Mouse (Mus musculus) E14TG2a.4 (cell line): Measurements from ENCODE around the gene Inpp4b.

Experiments used
- H3K27me3 ChIP-seq: 2 replicates; pipeline ENCODE4 v1.6.1; 2014; ENCODE audit warnings: low read length, control low read depth; ENCODE audit not compliant: insufficient read depth
- H3K36me3 ChIP-seq: 2 replicates; pipeline ENCODE4 v1.6.1; 2014; ENCODE audit warnings: low read length, control low read depth; ENCODE audit not compliant: insufficient read depth
- H3K4me1 ChIP-seq: replicated peaks from 2 replicates; pipeline ENCODE4 v1.6.1; 2014; ENCODE audit warnings: low read depth, low read length, control low read depth
- H3K4me3 ChIP-seq: replicated peaks from 2 replicates; pipeline ENCODE4 v1.5.1; 2014; ENCODE audit warnings: mild to moderate bottlenecking, low read length
- H3K9me3 ChIP-seq: 2 replicates; pipeline ENCODE4 v1.6.1; 2014; ENCODE audit warnings: low read length, control low read depth
- CTCF ChIP-seq: conservative IDR thresholded peaks from 2 replicates; pipeline ENCODE4 v1.5.1; 2014; ENCODE audit warnings: low read length
- NANOG ChIP-seq: IDR thresholded peaks from 2 replicates; pipeline ENCODE4 v1.6.1; 2014; ENCODE audit warnings: borderline replicate concordance, low read length, mixed read lengths
- POU5F1 ChIP-seq: IDR thresholded peaks from 2 replicates; pipeline ENCODE4 v1.6.1; 2014; ENCODE audit warnings: low read length, borderline replicate concordance

Inpp4b gene

GRCm38 (mm10) chr8:81736103-81736502, 393.7 kb downstream of the Inpp4b start:
- H3K4me3 ChIP-seq = no peak overlapping the region
- no peaks in the 10 kb centered on the region for H3K4me1 ChIP-seq
- TF ChIP-seq POU5F1 (no peak), NANOG (no peak)
- H3K9me3 ChIP-seq = no peaks in the 10 kb centered on the region
- no peaks in the 10 kb centered on the region for H3K36me3 ChIP-seq
- H3K27me3 ChIP-seq = no peaks in the 10 kb centered on the region

DNA sequence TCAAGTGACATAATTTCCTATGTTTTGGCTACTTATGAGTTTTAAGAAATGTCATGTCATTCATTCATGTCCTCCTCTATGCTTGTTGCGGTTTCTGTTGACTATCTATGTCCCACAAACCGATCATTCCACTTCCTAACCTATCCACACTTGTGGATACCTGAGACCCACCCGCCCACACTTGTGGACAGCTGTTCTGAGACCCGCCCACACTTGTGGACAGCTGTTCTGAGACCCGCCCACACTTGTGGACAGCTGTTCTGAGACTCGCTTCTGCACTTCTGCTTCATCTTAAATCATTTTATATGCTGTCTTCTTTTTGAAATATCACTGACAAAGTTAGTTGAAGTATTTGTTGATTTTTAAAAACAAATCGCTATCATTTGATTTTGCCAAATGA, 400.2 kb downstream of the Inpp4b start:
- no peaks in the 10 kb centered on the region for H3K36me3 ChIP-seq
- no peak for TF ChIP-seq NANOG
- no peak for TF ChIP-seq CTCF
- no peak for TF ChIP-seq POU5F1
- no peak overlapping the region for H3K4me3 ChIP-seq
- H3K27me3 ChIP-seq = no peaks in the 10 kb centered on the region
- no peaks in the 10 kb centered on the region for H3K9me3 ChIP-seq
- no peaks in the 10 kb centered on the region for H3K4me1 ChIP-seq

DNA sequence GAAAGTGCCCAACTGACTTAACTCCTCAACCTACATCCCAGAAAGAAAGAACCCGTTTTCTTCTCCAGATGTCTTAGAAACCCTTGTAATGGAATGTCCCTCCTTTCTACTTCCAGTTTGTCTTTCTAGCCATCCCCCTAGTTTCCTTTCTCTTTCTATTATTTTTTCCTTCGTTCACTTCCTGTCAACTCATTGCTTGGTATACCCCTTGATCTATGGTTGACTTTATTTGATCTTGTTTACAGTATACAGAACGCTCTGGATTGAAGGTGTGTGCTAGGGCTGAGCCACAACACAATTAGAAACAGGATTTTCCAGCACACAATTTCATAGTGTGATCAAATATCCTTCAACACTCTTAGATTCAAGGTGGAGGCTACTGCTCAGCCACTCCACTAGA, 400.7 kb downstream of the Inpp4b start:
- no peaks in the 10 kb centered on the region for H3K9me3 ChIP-seq
- H3K4me3 ChIP-seq = no peak overlapping the region
- no peaks in the 10 kb centered on the region for H3K4me1 ChIP-seq
- H3K27me3 ChIP-seq = no peaks in the 10 kb centered on the region
- TF ChIP-seq CTCF (no peak), NANOG (no peak), POU5F1 (no peak)
- H3K36me3 ChIP-seq = no peaks in the 10 kb centered on the region

DNA sequence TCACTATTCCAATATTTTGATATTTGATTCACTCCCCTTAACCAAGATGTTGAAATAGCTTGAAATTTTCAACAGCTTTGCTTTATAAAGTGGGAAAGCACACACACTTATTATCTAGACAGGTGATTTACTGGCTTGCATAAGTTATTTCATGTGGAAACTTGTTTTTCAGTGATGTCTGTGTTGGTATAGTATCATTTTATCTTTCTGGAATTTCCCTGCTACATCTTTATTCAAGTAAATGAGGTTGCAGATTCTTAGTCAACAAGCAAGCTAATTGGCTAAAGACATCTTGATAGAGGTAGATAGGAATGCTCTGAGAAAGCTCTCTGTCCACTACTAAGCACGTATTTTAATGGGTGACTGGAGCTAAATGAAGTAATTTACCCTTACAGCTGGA, 403.1 kb downstream of the Inpp4b start:
- H3K27me3 ChIP-seq = no peaks in the 10 kb centered on the region
- no peaks in the 10 kb centered on the region for H3K9me3 ChIP-seq
- H3K36me3 ChIP-seq = no peaks in the 10 kb centered on the region
- H3K4me1 ChIP-seq = no peaks in the 10 kb centered on the region
- H3K4me3 ChIP-seq = no peak overlapping the region
- TF ChIP-seq CTCF (no peak), NANOG (no peak), POU5F1 (no peak)

- H3K9me3 ChIP-seq = no peaks in the 10 kb centered on the region
- no peaks in the 10 kb centered on the region for H3K36me3 ChIP-seq
- H3K4me1 ChIP-seq = no peaks in the 10 kb centered on the region
- no peaks in the 10 kb centered on the region for H3K27me3 ChIP-seq
- TF ChIP-seq CTCF = no peak
- H3K4me3 ChIP-seq = no peak overlapping the region
These were observed 408.8 kb downstream of the Inpp4b start for GRCm38 (mm10) chr8:81751159-81751558.

DNA sequence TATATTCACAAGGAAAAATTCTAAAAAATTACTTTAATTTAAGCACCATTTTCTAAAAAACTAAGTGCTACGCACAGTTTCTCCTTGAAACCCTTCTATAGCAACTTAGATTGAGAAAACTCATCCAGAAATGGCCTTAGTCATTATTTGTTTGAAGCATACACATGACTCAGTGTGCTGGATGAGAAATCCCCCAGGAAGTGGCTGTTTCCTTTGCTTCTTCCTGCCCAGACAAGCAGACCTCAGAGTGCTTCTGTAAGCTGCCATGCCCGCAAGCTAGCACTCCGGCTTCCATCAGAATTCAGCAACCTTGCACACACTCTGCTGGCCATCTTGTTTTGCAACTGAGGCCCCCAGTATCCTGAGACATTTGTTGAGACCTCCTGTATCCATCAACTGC, 414.3 kb downstream of the Inpp4b start:
- no peaks in the 10 kb centered on the region for H3K36me3 ChIP-seq
- H3K4me1 ChIP-seq = 0 out of 2 replicates have a peak, but pooled peaks cover 2% of the 10 kb centered on the region
- no peaks in the 10 kb centered on the region for H3K27me3 ChIP-seq
- TF ChIP-seq POU5F1 (no peak), NANOG (no peak), CTCF (no peak)
- no peak overlapping the region for H3K4me3 ChIP-seq
- no peaks in the 10 kb centered on the region for H3K9me3 ChIP-seq

DNA sequence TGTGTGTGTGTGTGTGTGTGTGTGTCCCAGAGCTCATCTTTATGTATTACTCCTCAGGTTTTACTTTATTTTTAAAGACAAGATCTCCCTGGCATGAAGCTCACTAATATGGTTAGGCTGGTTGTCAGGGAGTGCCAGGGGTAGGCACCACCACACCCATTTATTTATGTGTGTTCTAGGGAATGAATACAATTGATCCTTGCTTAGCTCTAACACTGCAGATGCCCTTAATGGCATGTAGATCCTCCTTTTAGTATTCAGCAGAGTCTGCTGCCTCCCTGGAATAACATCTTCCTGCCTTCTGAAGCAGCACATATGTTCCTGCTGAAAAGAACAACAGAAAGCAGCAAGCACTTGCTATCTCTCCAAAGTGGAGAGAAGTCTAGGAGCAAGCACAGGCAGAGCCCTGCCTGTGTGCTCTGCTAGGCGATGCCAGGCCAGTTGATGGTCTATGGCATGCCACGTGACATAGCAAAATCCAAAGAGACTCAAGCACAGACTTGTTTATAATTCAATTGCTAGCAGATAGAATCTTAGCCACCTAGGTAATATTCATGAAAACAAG, 415.3 kb downstream of the Inpp4b start:
- Histone ChIP-seq H3K9me3 (no peaks in the 10 kb centered on the region), H3K4me3 (no peak overlapping the region), H3K4me1 (0 out of 2 replicates have a peak, but pooled peaks cover 2% of the 10 kb centered on the region), H3K36me3 (no peaks in the 10 kb centered on the region), H3K27me3 (no peaks in the 10 kb centered on the region)
- no peak for TF ChIP-seq POU5F1
- TF ChIP-seq CTCF = no peak
- no peak for TF ChIP-seq NANOG

GRCm38 (mm10) chr8:81761466-81761865, 419.1 kb downstream of the Inpp4b start:
- Histone ChIP-seq H3K9me3 (no peaks in the 10 kb centered on the region), H3K27me3 (no peaks in the 10 kb centered on the region), H3K36me3 (no peaks in the 10 kb centered on the region), H3K4me3 (no peak overlapping the region), H3K4me1 (0 out of 2 replicates have a peak, but pooled peaks cover 2% of the 10 kb centered on the region)
- no peak for TF ChIP-seq CTCF
- TF ChIP-seq POU5F1 = no peak
- no peak for TF ChIP-seq NANOG

DNA sequence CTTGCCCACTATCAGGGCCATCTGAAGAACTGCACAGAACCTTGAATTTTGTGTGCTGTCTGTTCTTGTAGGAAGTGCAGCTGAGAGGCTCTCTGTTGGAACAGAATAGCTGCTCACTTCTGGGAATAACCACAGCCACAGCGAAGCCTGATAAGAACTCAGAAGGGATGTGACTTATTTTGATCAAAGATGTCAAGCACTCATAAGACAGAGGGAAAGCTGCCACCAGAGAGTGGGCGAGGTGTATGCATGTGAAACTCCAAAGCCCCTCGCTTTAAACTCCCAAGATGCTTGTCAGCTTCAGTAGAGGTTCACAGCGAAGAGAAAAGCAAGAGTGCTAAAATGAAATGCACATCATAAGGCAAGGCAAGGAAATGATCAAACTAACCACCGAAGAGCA, 423.7 kb downstream of the Inpp4b start:
- H3K9me3 ChIP-seq = no peaks in the 10 kb centered on the region
- no peaks in the 10 kb centered on the region for H3K27me3 ChIP-seq
- TF ChIP-seq POU5F1 (no peak), NANOG (no peak), CTCF (no peak)

More for the DNA sequence above, 423.7 kb downstream of the Inpp4b start:
- H3K4me1 ChIP-seq = no peaks in the 10 kb centered on the region
- no peak overlapping the region for H3K4me3 ChIP-seq
- H3K36me3 ChIP-seq = no peaks in the 10 kb centered on the region
